Comparison of ENCODE assay signal across 10 mouse cellular contexts in genomic region chr19:45150490-45151181, GRCm38 (mm10). TPM values are rescaled to one million over a fixed set of nuclear protein-coding genes. Genes with fewer than 3 reads are reported as not detected.
DNase-seq lines count a peak whose midpoint lies in the region; ATAC-seq and TF ChIP-seq lines count a peak whose summit lies in the region.
"Had no signal": no experiment of that assay in that cellular context is flagged by ENCODE, and none has a peak within 500 bp of the region (broad histone marks: within the 10 kb centered on the region; RNA-seq: fewer than 3 reads in every experiment).

Gene Tlx1 (plus strand): TSS chr19:45150680.

- no peak for DNase-seq in gastrocnemius, adult 2 months
- DNase-seq in gastrocnemius, adult 18-20 months (ENCODE audit: low spot score): no peak
- no peak for DNase-seq in forebrain, postnatal 0 days
- no peak for DNase-seq in left cerebral cortex, postnatal 4 days
- DNase-seq in adrenal gland, adult 18-20 months (ENCODE audit: low spot score in 2 of 2): no peak
- DNase-seq in kidney, postnatal 25 days: no peak

- peak within 1 kb of the TSS; percentile 59 for H3K4me3 ChIP-seq in gastrocnemius, adult 2 months
- peak within 1 kb of the TSS; percentile 47 for H3K4me3 ChIP-seq in ES-Bruce4 (ENCODE audit: low read depth, low read length)
- H3K4me3 ChIP-seq in forebrain, postnatal 0 days (ENCODE audit: low read depth, low read length): 0 out of 2 replicates have a peak within 1 kb of the TSS, but pooled peaks have one; percentile 14
- H3K4me3 ChIP-seq in liver, embryonic 15.5 days (replicated peaks): no peak within 1 kb of the TSS

- intact Hi-C loops in gastrocnemius, adult 2 months (cut with DNase I): no loop called here
- intact Hi-C loops in left cerebral cortex, postnatal 4 days (cut with DNase I): loop anchor here (10.0 kb wide), 1 partner anchor 406 kb away; no protein-coding TSS in a partner anchor

- TF ChIP-seq EP300 in ES-Bruce4 (IDR thresholded peaks at IDR 0.05; ENCODE audit: insufficient read depth, low read depth, low read length): no peak

- no peaks in the 10 kb centered on the region for H3K4me1 ChIP-seq in ES-Bruce4 (ENCODE audit: control insufficient read depth, insufficient read depth, low read length)
- no peaks in the 10 kb centered on the region for H3K4me1 ChIP-seq in forebrain, postnatal 0 days (ENCODE audit: insufficient read depth)
- H3K4me1 ChIP-seq in liver, embryonic 15.5 days (replicated peaks): 0 out of 2 replicates have a peak, but pooled peaks cover 5% of the 10 kb centered on the region

- 4% methylated on average over 61 of the region's 61 CpGs for WGBS in forebrain, postnatal 0 days
- WGBS in liver, embryonic 15.5 days (ENCODE audit: insufficient replicate concordance): 2% methylated on average over 57 of the region's 61 CpGs

- no peak for ATAC-seq in forebrain, postnatal 0 days
- no peak for ATAC-seq in liver, embryonic 15.5 days (ENCODE audit: insufficient read depth)

- H3K9ac ChIP-seq in ES-Bruce4 (ENCODE audit: low read depth, poor library complexity, severe bottlenecking): peak within 1 kb of the TSS; percentile 64
- H3K9ac ChIP-seq in forebrain, postnatal 0 days: no peak within 1 kb of the TSS
- no peak within 1 kb of the TSS for H3K9ac ChIP-seq in liver, embryonic 15.5 days

- TF ChIP-seq POLR2A in ES-Bruce4 (IDR thresholded peaks at IDR 0.05; ENCODE audit: insufficient read depth, low read length): no peak

- H3K27me3 ChIP-seq in ES-Bruce4 (ENCODE audit: control insufficient read depth, insufficient read depth, low read length, poor library complexity, severe bottlenecking): peaks cover 47% of the 10 kb centered on the region
- H3K27me3 ChIP-seq in forebrain, postnatal 0 days (ENCODE audit: insufficient read depth, low read length): peaks cover 76% of the 10 kb centered on the region
- H3K27me3 ChIP-seq in liver, embryonic 15.5 days: peaks cover 99% of the 10 kb centered on the region

- H3K4me2 ChIP-seq in forebrain, postnatal 0 days (ENCODE audit: low read depth): peak within 1 kb of the TSS; percentile 27
- H3K4me2 ChIP-seq in liver, embryonic 15.5 days: peak within 1 kb of the TSS; percentile 5; the same call in 1 of the 2 replicates

- H3K27ac ChIP-seq in gastrocnemius, adult 2 months: no peak within 1 kb of the TSS
- H3K27ac ChIP-seq in ES-Bruce4 (ENCODE audit: insufficient read depth, low read length): no peak within 1 kb of the TSS
- H3K27ac ChIP-seq in forebrain, postnatal 0 days (ENCODE audit: low read depth, low read length): no peak within 1 kb of the TSS
- H3K27ac ChIP-seq in liver, embryonic 15.5 days (replicated peaks): no peak within 1 kb of the TSS
- H3K27ac ChIP-seq: macrophage had no signal

- no peaks in the 10 kb centered on the region for H3K9me3 ChIP-seq in ES-Bruce4 (replicated peaks; ENCODE audit: control insufficient read depth, insufficient read depth, low read length, poor library complexity, severe bottlenecking)
- no peaks in the 10 kb centered on the region for H3K9me3 ChIP-seq in forebrain, postnatal 0 days (ENCODE audit: low read length)
- no peaks in the 10 kb centered on the region for H3K9me3 ChIP-seq in liver, embryonic 15.5 days (replicated peaks)

- H3K36me3 ChIP-seq in ES-Bruce4 (ENCODE audit: control insufficient read depth, insufficient read depth, low read length, poor library complexity, severe bottlenecking): no peaks in the 10 kb centered on the region
- H3K36me3 ChIP-seq in forebrain, postnatal 0 days (ENCODE audit: insufficient read depth): no peaks in the 10 kb centered on the region
- H3K36me3 ChIP-seq in liver, embryonic 15.5 days (replicated peaks): no peaks in the 10 kb centered on the region

- no peak for TF ChIP-seq CTCF in gastrocnemius, adult 2 months (IDR thresholded peaks at IDR 0.05)
- no peak for TF ChIP-seq CTCF in ES-Bruce4 (IDR thresholded peaks at IDR 0.05; ENCODE audit: low read depth, low read length)
- TF ChIP-seq CTCF in forebrain, postnatal 0 days (IDR thresholded peaks at IDR 0.05; ENCODE audit: low read depth): no peak

RNA-seq across cellular contexts. Expression of gene Tlx1, which starts in this region (rescaled TPM):
- not detected for total RNA-seq in gastrocnemius, adult 2 months (2021)
- total RNA-seq in gastrocnemius, adult 18-20 months (2021): not detected
- not detected in 2 replicates for polyA plus RNA-seq in ES-Bruce4 (2011; ENCODE audit: insufficient read depth, insufficient read length, low read depth, missing spikeins)
- not detected in 2 replicates for total RNA-seq in forebrain, postnatal 0 days (2014; rRNA removed)
- polyA plus RNA-seq in forebrain, postnatal 0 days (2015; fragmentation: Nextera tagmentation; extraction: Ambion mirVana): not detected in 2 replicates
- polyA plus RNA-seq in liver, embryonic 15.5 days (2015; fragmentation: Nextera tagmentation; extraction: Ambion mirVana): not detected in 2 replicates
- not detected for total RNA-seq in left cerebral cortex, postnatal 4 days (2021)
- not detected for total RNA-seq in adrenal gland, adult 18-20 months (2021)
- polyA plus RNA-seq: frontal cortex, adult 2 months; macrophage had no signal
